Mouse (Mus musculus) cerebellum, adult 9-10 months (tissue): ENCODE results near the gene Zdhhc5.
A peak's percentile ranks its signal among the peaks of the same experiment; 100 is the strongest.

ENCODE experiments used
- DNase-seq: peaks from one replicate; pipeline ENCODE4 v3.0.0; 2022

Zdhhc5 gene

DNA sequence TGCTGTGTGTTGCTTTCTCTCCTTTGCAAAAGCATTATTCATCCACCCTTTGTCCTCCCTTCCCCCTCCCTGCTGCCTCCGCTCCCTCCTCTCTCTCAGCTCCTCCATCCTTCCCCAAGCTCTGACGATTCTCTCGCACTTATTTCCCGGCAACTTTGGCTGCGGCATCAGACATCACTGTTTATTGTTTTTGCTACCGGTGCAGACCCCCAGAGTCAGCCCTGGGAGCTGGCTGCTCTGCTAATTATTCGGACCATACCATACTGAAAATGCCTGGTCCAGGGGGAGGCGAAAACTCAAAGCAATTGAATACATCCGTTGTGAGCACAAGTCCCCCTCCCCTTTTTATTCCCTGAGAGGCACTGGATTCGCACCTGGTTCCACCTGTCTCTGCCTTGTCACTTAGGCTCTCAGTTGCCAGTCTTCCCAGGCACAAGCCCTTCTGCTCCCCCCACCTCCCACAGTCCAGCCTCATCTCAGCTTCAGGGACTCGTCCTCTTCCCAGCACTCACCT lies 19.4 kb upstream of the Zdhhc5 start:
- peak; percentile 73 for DNase-seq

DNA sequence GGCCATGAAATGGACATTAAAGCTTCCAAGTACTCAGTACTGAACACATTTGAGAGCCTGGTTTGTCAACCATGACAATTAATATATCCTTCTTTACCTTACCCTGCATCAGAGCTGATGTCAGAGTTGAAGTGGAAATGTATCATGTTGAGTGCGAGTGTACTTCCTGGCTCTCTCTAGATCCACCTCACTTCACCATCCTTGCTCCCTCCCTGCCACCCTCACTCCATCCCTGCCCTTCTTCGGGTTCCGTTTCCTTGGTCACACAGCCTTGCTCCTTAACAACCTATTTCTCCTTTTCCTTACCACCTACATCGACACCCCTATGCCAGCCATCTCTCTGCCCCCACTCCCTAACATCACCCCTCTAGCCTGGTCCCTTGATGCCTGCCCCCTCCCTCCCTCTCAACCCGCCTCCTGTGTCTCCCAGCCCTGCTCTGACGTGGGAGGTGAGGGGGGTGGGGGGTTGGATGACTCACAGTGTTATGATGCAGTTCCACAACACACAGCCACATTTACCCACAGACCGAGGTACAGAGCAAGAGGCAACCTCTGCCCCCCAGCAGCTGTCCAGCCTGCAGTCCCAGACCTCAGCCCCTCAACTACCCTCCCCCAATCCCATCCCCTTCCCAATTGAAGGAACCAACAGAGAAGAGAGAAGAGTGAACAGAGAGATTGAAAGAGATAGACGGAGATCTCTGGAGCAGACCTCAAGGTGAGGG lies 18.8 kb upstream of the Zdhhc5 start, which contains the start of gene Ypel4:
TSS of gene Ypel4 (plus strand) at position 480 of the 722 bp plus-strand sequence.
- DNase-seq, result peak; percentile 93

DNA sequence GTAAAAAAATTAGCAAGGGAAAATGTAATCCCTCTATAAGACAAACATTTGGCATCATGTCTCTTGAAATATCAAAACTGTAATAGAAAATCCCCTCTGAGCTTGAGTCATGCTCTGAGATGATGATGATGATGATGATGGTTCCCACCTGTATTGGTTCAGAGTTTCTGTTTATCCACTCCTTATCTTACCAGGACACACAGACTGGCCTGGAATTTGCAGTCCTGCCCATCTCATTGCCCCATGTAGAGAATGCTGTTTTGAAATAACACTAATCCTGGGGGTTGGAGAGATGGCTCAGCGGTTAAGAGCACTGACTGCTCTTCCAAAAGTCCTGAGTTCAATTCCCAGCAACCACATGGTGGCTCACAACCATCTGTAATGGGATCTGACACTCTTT lies 17.4 kb upstream of the Zdhhc5 start:
- DNase-seq, result peak; percentile 28

DNA sequence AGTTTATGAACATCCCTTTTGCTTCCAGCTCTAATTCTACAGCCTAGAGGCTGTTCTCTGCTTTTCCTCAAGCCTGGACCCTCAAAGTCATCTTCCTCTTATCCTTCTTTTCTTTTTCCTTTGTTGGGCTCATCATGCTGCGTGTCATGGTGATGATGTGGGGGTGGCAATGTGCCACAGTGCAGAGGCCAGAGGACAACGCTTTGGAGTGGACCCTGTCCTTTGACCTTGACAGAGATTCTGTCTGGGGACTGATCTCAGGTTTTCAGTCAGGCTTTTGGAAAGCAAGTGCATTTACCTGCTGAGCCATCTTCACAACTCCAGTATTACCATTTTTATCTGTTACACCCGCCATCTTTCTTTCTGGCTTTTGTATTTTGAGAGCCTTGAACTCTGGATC lies 16.2 kb upstream of the Zdhhc5 start:
- DNase-seq, result peak; percentile 31

DNA sequence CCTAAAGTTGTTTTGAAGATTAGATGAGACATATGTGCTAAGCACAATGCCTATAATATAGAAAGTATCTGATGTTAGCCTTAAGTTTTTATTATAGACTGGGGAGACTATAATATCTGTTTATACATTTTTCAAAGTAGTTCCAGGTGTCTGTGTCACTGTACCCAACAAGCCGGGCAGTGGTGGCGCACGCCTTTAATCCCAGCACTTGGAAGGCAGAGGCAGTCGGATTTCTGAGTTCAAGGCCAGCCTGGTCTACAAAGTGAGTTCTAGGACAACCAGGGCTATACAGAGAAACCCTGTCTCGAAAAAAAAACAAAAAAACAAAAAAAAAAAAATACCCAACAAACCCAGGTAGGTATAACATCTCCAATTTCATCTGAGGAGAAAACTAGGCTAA lies 13.2 kb upstream of the Zdhhc5 start:
- DNase-seq, result peak; percentile 53

DNA sequence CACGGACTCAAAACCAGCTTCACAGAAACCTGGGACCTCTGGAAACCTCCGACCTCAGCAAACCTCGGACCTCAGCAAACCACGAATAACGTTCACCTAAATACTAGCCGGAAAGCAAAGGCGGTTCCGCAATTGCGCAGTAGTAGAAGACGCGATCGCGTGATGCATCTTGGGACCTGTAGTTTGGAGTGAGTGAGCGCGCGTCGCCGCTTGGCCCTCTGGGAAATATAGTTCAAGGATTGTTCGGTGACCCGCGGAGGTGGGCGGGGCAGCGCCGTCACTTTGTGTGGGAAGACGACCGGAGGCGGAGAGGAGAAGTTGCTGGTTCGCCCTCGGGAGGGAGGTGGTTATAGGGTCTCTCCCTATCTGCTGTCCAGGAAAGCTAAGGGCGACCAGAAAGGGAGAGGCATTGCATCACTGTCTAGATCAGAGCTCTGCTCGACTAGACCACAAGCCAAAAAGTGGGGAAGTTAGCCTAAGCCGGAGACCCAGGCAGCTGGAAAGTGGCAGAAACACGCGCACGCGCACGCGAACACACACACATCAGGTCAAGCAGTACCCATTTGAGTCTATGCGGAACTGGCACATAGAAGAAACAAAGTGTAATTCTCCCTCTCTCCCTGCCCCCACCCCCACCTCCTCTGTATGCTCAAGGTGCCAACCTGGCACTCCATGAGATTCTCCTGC lies 12.3 kb upstream of the Zdhhc5 start, which contains the start of gene Clp1:
TSS of gene Clp1 (minus strand) at position 179 of the 687 bp plus-strand sequence.
- DNase-seq, result peak; percentile 96

DNA sequence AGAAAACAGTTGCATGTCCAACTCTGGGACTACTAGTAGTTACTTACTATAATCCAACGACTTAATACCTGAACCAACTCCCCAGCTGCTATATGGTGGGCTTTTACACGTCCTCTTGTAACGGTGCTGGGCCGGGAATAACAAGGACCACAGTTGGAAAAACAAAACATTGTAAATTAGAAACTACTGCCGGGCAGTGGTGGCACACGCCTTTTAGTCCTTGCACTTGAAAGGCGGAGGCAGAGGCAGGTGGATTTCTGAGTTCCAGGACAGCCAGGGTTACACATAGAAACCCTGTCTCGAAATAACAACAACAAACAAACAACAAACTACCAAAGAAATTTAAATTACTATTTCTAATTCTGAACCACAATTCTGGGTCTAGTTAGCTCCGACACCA lies 11.7 kb upstream of the Zdhhc5 start:
- DNase-seq, result peak; percentile 55

DNA sequence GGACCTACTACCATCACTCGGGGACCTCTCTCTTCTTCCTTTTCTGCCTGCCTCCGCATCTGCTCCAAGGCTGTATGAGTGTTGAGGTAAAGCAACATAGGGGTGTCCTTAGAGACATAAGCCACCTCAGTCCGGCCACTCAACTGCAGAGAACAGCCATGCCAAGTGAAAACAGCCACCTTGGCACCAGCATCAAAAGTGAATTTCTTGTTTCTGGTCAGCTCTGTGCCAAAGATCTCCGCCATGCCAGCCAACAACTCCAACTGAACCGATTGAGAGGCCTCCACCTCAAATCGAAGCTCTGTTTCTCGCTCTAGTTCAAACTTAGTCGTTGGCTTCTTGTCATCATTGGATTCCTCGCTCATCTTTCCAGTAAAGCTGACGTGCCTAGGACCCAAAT lies 10.8 kb upstream of the Zdhhc5 start:
- peak; percentile 48 for DNase-seq

DNA sequence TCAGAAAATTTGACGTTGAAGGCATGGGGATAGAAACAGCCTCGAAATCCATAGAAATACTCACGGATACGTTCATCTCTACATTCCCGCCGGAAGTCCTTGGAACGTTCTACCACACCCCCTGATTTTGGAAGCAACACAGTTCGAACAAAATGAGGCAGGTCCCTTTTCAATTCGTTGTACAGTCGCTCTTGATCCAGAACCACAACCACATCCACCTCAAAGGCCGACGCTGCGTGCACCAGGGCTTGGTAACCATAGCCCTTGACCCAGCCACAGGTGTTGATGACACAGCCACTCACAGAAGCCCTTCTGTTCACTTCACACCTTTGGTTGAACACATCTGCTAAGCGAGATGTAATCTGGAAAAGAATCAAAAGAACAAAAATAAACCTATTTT lies 8.9 kb upstream of the Zdhhc5 start:
- DNase-seq, result no peak

DNA sequence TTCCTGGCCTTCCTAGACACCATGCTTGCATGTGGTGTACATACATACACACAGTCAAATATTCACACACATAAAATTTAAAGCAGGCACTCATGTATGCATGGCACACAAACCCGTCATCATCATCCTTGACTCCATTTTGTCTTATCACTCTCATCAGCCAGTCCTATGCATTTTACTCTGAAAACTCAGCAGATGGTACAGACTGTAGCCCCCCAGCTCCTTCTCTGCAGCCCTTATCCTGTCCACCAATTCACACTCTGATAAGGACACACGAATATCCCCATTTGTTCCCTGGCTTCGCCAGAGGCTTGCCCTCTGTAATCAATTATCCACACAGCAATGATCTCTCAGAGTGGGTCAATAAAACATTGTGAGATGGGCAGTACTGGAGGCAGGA lies 6.2 kb upstream of the Zdhhc5 start:
- DNase-seq, result no peak

DNA sequence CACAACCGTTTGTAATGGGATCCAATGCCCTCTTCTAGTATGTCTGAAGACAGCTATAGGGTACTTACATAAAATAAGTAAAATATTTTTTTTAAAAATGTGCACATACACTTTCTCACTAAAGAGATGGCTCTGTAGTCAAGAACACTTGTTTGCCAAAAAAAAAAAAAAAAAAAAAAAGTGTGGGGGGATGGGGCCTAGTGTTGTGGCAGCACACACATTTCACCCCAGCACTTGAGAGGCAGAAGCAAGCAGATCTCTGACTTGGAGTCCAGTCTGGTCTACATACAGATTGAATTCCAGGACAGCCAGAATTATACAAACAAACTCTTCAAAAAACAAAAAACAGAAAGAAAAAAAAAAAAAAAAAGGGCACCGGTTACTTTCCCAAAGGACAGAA lies 5.7 kb upstream of the Zdhhc5 start:
- no peak for DNase-seq

DNA sequence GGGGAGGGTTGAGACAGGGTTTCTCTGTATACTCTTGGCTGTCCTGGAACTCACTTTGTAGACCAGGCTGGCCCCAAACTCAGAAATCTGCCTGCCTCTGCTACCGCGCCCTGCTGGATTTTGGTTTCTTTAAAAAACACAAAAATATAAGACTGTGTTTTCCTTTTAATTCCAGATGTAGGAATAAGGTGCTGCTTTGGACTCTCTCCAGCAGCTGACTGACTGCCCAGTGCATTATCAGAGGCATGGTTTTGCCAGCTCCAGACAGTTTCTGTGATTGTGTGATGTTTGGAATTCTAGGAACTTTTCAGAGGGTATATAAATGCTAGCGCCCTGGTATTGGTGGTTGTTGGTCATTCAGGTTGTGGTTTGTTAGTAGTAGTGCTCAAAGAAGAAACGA lies 2.4 kb upstream of the Zdhhc5 start:
- DNase-seq, result peak; percentile 42

DNA sequence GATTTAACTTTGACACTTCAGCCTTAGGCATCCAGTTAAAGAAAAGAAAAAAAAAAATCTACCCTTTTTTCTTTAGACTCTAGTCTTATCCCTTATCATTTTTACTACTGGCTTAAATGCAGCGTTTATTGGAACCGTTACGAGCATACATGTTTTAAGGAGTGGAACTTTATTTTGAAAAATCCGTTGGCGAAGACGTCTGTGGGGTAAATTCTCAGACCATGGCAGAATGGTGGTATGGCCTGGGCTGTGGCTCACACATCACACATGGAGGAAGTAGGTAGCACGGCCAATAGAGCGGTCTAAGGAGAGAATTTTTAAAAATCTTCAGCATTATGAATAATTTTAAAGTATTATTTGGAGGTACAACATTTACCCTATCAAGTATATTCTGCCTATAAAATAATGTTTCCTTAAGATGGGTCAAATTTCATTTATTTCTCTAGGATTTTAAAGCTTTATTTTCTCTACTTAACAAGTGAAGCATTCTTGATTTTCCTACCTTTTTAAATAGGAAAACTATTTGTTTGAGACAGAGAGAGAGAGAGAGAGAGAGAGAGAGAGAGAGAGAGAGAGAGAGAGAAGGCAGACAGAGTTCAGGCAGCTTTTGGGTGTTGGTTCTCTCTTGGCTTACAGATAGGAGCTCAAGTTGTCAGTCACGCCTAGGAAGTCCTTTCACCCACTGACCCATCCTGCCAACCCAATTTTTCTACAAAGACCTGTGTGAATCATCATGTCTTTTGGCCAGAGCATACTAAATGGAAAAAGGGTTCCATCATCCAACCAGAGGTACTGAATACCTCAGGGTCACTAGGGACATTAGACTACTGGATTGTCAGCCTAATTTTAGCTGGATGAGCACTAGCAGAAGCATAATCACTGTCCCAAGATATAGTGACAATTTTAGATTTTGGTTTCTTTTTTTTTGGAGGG lies 1.7 kb upstream of the Zdhhc5 start:
- DNase-seq, result peak; percentile 61

DNA sequence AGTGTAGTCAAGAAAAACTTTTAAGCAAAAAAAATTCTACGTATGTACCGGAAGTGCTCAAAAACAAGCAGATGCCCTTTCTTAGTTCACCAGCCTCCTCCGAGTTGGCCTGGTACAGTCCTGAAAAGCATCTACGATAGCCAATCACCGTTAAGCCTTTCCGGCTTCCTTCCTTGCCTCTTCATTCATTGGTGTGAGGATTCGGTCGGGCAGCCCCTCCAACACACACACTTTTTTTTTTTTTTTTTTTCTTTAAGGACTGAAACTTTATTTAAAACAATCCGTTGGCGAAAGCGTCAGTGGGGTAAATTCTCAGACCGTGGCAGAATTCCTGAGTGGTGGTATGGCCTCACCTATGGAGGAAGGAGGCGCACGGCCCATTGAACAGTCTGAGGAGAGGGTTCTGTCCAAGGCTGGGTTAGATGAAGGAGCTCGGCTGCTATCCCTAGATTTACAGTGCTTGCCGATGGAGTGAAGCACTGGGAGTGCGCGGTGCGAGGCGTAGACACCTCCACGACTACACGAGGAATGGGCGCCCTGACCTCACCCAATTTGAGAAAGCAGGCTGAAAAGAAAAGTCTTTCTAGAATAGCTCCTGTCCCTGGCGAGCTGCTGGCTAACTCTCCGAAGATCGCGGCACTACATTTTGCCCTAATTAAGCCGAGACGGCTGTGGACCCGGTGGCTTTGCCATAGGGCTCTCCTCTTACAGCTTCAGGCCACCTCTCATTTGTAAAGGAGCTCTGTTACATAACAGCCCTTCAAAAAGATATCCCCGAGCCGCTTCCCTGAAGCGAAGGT lies 782 bp upstream of the Zdhhc5 start:
- DNase-seq, result no peak

DNA sequence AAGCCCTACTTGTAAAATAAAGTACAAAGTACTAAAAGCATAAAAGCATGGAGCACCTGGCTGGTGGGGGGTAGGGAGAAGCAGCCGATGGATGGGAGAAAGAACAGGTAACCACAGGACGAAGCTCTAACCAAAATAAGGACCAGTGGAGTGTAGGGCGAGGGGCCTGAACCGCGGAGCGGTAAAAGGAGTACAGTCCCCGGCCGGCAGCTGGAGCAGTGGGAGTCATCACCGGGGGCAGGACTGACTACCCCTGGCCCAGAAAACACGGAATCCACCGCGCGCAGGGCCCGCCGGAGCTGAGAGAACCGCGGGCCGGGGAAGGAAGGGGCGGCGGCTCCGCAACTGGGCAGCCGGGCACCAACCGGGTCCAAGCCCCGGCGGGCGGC lies 564 bp downstream of the Zdhhc5 start:
- peak; percentile 71 for DNase-seq

DNA sequence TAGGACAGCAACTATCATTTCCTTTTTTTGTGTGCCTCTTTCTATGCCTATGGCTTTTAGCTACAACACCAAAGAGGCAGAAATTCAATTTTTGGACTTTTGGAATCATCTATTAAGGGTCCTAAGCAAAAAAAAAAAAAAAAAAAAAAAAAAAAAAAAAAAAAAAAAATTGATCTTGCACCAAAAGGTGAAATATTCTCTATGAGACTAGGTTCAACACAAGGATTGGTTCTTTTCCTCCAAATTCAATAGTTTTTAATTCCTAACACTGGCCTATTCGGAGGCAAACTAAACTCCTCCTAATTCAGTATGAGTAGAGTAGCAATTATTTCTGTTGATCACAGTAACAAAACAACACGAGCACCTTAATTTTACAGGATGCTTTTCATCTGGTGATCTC lies 3.1 kb downstream of the Zdhhc5 start:
- DNase-seq, result no peak

DNA sequence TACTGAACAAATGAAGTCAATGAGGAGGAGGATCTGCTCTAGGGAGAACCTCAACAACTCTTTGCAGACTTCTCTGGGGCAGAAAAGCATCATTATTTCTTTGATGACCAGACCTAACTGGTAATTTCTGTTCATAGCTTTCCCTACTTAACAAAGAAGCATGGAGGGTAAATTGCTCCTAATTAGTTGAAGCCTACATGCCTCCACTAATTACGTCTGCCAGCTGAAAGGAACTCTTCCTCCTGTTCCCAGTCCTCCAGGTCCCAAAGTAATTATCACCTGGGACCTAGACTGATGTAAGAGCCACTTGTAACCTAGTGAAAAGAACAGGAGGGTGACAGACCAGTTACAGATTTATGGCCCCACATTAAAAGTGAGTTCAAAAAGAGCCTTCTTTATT lies 7.5 kb downstream of the Zdhhc5 start:
- no peak for DNase-seq

DNA sequence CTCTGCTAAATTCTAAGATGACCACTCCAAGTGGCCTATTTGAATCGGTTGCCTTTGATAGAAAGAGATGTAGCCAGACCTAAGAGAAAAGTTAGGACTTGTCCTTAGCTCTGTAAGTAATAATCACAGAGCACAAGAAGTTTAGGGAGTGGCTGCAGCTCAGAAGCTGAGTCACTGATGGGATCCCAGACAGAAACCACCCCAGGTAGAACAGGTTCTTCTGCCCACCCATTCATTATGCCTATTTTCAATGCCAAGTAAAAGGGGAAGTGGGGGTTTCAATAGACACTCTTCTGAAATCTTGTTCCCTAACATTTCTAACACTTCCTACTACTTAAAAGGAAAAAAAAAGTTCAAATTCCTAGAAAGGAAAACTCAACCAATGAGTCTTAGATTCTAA lies 9.7 kb downstream of the Zdhhc5 start:
- no peak for DNase-seq

DNA sequence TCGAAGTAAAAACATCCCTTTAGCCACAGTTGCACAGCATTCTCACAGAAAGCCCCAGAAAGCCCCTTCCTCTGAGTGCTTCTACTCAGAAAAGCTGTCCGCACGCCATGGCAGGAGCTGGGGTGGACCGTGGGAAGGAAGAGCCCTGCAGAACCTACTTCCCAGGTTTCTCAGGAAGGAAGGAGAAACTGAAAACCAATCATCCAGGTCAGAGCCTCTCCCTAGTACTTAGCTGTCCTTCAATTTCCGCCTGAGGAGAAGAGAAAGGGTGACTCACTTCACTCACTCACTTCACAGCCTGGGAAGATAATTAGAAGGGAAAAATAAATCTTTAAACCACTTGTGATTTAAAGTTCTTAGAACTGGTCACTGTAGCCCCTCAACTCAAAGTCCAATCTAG lies 10.7 kb downstream of the Zdhhc5 start:
- no peak for DNase-seq

DNA sequence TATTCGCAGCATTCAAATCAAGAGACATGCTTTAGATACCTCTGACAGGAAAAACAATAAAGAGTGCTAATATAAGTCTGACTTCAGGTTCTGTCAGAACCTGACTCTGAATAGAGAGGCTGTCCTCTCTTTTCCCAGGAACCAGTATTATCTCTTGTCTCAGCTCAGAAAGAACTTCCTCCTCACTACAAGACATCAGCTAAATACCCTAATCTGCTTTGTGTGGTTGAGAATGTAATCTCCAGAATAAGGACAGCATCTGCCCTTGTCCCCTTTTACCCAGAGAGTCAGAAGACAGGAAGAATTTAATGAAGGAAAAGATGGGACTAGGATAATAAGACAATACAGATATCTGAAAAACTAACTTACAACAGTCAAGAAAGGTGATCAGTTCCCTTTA lies 11.5 kb downstream of the Zdhhc5 start:
- no peak for DNase-seq

DNA sequence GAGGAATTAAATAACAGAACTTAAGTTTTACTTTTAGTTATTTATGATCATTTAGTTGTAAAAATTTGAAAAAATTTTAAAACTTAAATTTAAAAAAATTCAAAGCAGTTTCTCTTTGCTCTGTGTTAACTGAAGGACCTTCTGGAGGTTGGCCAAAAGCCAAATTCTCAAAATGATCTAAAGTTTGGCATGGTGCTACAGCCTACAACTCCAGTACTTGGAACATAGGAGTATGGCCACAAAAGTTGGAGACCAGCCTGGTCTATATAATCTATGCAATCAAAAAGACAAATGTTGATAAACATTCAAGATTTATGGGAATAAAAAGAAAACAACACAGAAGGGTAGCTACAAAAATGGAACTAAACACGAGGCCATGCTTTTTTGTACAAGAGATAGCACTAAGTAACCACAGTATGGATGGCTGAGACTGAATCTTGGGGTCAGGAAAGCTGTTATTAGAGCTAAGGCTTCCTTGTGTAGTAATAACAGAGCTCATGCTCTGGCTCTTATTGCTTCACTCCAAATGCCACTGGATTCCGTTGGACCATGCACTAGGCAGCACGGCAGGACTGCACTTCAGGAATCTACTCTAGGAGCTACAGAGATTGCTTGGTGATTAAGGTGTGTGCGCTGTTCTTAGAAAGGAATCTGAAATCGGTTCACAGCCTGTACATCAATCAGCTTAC lies 19.8 kb downstream of the Zdhhc5 start:
- DNase-seq, result no peak

DNA sequence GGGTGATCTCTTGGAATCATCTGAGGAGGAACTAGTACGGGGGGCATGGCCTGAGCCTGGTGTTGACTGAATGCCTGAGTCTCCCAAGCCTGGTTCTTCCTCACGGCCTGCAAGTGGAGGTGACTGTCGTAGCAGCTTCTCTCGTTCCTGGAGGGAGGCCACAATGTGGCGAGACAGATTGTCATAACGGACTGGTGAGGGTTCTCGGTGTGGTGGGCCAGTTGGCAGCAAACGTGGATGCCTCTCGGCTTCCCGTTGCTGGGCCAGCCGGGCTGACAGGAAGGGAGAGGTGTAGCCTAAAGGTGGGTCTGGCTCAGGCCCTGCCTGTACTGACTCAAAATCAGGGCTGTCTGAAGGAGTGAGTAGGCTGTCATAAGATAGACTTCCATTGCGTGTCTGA lies 24.9 kb downstream of the Zdhhc5 start:
- DNase-seq, result peak; percentile 41
